Mouse (Mus musculus) CH12.LX (cell line): Measurements from ENCODE around the gene Rubcnl. TPM values are rescaled to one million over a fixed set of nuclear protein-coding genes. Genes with fewer than 3 reads are reported as not detected.

Source experiments
- DNase-seq: peaks from one replicate; pipeline ENCODE4 v3.0.0-alpha.2; 2013; ENCODE audit errors: extremely low read depth
- H3K27ac ChIP-seq: 2 replicates; pipeline ENCODE4 v1.5.1; 2012; ENCODE audit warnings: low read depth, mild to moderate bottlenecking, control low read depth, moderate library complexity; ENCODE audit not compliant: insufficient read depth
- H3K27me3 ChIP-seq: replicated peaks from 2 replicates; pipeline ENCODE3; 2012; ENCODE audit warnings: inconsistent platforms
- H3K36me3 ChIP-seq, 2 experiments: replicated peaks in 1 of 2; 2 replicates each; pipeline versions ENCODE3 to v1.6.1; 2012; ENCODE audit warnings: inconsistent platforms in 1 of 2, low read length in 1 of 2, mild to moderate bottlenecking in 1 of 2, mixed read lengths in 1 of 2, moderate library complexity in 1 of 2; ENCODE audit not compliant: control insufficient read depth in 1 of 2, insufficient read depth in 1 of 2
- H3K4me1 ChIP-seq, 2 experiments: 2 replicates each; pipeline ENCODE4 v1.6.1; 2012; ENCODE audit warnings: inconsistent platforms in 1 of 2, moderate library complexity in 1 of 2; ENCODE audit not compliant: insufficient read depth in 2 of 2, control insufficient read depth in 1 of 2
- H3K4me2 ChIP-seq: 2 replicates; pipeline ENCODE4 v1.6.1; 2012; ENCODE audit warnings: low read depth, mild to moderate bottlenecking, control low read depth; ENCODE audit not compliant: poor library complexity, insufficient read depth, severe bottlenecking
- H3K4me3 ChIP-seq, 3 experiments: fragments of 150-350 bp in 1 of 3; sonication (generic) in 1 of 3; replicated peaks in 1 of 3; 2 replicates each; pipeline versions ENCODE3 to v1.5.1; 2011 to 2012; ENCODE audit warnings: low read depth in 2 of 3, low read length in 2 of 3, mild to moderate bottlenecking in 2 of 3, moderate library complexity in 2 of 3, control low read depth in 1 of 3, improper control_type of control experiment in 1 of 3, inconsistent platforms in 1 of 3, mixed read lengths in 1 of 3; ENCODE audit not compliant: poor library complexity in 1 of 3
- H3K79me2 ChIP-seq: replicated peaks from 2 replicates; pipeline ENCODE4 v1.6.1; 2012; ENCODE audit warnings: mild to moderate bottlenecking, moderate library complexity; ENCODE audit not compliant: control insufficient read depth, poor library complexity, insufficient read depth, severe bottlenecking; ENCODE audit errors: extremely low read depth
- H3K9ac ChIP-seq: 2 replicates; pipeline ENCODE4 v1.6.1; 2012; ENCODE audit warnings: low read depth, mild to moderate bottlenecking, control low read depth, moderate library complexity; ENCODE audit not compliant: insufficient read depth
- H3K9me3 ChIP-seq: replicated peaks from 2 replicates; pipeline ENCODE3; 2012; ENCODE audit warnings: low read length, inconsistent platforms, mixed read lengths
- CHD1 ChIP-seq: IDR thresholded peaks from 2 replicates; pipeline ENCODE4 v1.6.1; 2012; ENCODE audit warnings: low read depth, low read length, improper control_type of control experiment, inconsistent platforms
- E2F4 ChIP-seq: IDR thresholded peaks from 2 replicates; pipeline ENCODE4 v1.6.1; 2011; ENCODE audit warnings: low read depth, low read length, improper control_type of control experiment; ENCODE audit not compliant: insufficient replicate concordance
- GABPA ChIP-seq: IDR thresholded peaks from 2 replicates; pipeline ENCODE4 v1.6.1; 2012; ENCODE audit warnings: low read depth, low read length, improper control_type of control experiment, inconsistent platforms; ENCODE audit not compliant: insufficient replicate concordance
- JUN ChIP-seq: IDR thresholded peaks from 2 replicates; pipeline ENCODE4 v1.6.1; 2011; ENCODE audit warnings: low read depth, mild to moderate bottlenecking, low read length, improper control_type of control experiment, moderate library complexity; ENCODE audit not compliant: insufficient read depth
- JUND ChIP-seq: conservative IDR thresholded peaks from 2 replicates; pipeline ENCODE4 v1.6.1; 2011; ENCODE audit warnings: low read depth, low read length, improper control_type of control experiment
- KAT2A ChIP-seq: IDR thresholded peaks from 2 replicates; pipeline ENCODE4 v1.6.1; 2012; ENCODE audit warnings: low read length, improper control_type of control experiment, inconsistent platforms; ENCODE audit not compliant: insufficient replicate concordance
- MAFK ChIP-seq: IDR thresholded peaks from 2 replicates; pipeline ENCODE4 v1.6.1; 2011; ENCODE audit warnings: low read length, improper control_type of control experiment; ENCODE audit not compliant: insufficient replicate concordance
- MAX ChIP-seq: IDR thresholded peaks from 2 replicates; pipeline ENCODE4 v1.6.1; 2011; ENCODE audit warnings: low read length, improper control_type of control experiment
- MXI1 ChIP-seq: IDR thresholded peaks from 2 replicates; pipeline ENCODE4 v1.6.1; 2011; ENCODE audit warnings: mild to moderate bottlenecking, low read depth, low read length, improper control_type of control experiment
- MYC ChIP-seq: IDR thresholded peaks from 2 replicates; pipeline ENCODE4 v1.6.1; 2011; ENCODE audit warnings: low read depth, mild to moderate bottlenecking, improper control_type of control experiment, low read length
- SIN3A ChIP-seq: IDR thresholded peaks from 2 replicates; pipeline ENCODE4 v1.6.1; 2012; ENCODE audit warnings: low read length, improper control_type of control experiment, inconsistent platforms
- TBP ChIP-seq: conservative IDR thresholded peaks from 2 replicates; pipeline ENCODE4 v1.6.1; 2011; ENCODE audit warnings: low read depth, low read length, improper control_type of control experiment
- TCF12 ChIP-seq: IDR thresholded peaks from 2 replicates; pipeline ENCODE4 v1.6.1; 2014; ENCODE audit warnings: low read depth, mild to moderate bottlenecking, inconsistent platforms, low read length, improper control_type of control experiment
- ZMIZ1 ChIP-seq: IDR thresholded peaks from 2 replicates; pipeline ENCODE4 v1.6.1; 2012; ENCODE audit warnings: low read depth, mild to moderate bottlenecking, inconsistent platforms, low read length, improper control_type of control experiment
- ZNF384 ChIP-seq: IDR thresholded peaks from 2 replicates; pipeline ENCODE4 v1.6.1; 2012; ENCODE audit warnings: low read depth, low read length, improper control_type of control experiment, inconsistent platforms
- dilution Hi-C: fragments of 300-500 bp; cut with MboI; formaldehyde crosslinking; loops from 2 replicates; pipeline ENCODE4 v1.14.3; 2020; ENCODE audit warnings: low sequenced_read_pairs; ENCODE audit not compliant: extremely low pct_unique_long_range_greater_than_20kb, extremely low pct_ligation_motif_present
- in situ Hi-C: fragments of 300-500 bp; cut with MboI; formaldehyde crosslinking; loops from 3 replicates; pipeline ENCODE4 v1.14.3; 2019; ENCODE audit warnings: low sequenced_read_pairs, low pct_ligation_motif_present, low pct_unique_long_range_greater_than_20kb, mixed read lengths
- polyA plus RNA-seq: library from polyadenylated mRNA; unstranded; fragments of >175 nt; gene quantifications from 2 replicates; pipeline ENCODE4 v1.2.1, GENCODE M21; 2012; ENCODE audit warnings: low read depth; ENCODE audit not compliant: insufficient read length
- total RNA-seq, 2 experiments: library from RNA; depleted of rRNA; stranded (reverse); fragments of 300-350 nt in 1 of 2; fragments of >200 nt in 1 of 2; gene quantifications; 2 replicates each; pipeline ENCODE4 v1.2.3; 2012 to 2014

Rubcnl gene
- total and polyA plus RNA-seq, 3 experiments = 24.7 to 27.2 (median 24.9) TPM

DNA sequence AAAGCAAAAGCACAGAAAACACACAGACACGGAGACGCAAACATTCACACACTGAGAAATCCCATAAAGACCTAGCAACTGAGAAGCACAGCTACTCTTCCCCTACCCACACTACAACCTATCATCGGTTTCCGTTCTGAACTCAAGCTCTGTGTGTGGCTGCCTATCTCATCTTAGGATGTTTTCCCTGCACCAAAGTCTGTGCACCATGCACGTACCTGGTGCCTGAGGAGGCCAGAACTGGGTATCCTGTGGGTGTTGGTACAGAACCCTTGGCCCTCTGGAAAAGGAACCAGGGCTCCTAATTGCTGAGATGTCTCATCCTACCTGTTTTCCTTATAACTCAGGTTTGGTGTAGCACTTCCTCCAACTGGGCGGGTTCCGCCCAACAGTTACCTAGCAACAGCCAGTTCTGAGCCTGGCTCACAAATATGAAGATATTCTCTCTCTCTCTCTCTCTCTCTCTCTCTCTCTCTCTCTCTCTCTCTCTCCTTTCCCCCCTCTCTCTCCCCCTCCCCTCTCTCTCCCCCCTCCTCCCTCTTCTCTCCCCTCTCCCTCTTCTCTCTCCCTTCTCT lies 30.9 kb upstream of the Rubcnl start:
- in situ Hi-C loops = no loop called here
- Histone ChIP-seq H3K4me2 (peak overlapping the region; percentile 57), H3K9ac (no peak overlapping the region), H3K27me3 (no peaks in the 10 kb centered on the region), H3K4me3 (peak overlapping the region in 1 of 3 experiments; percentile 37), H3K27ac (no peak overlapping the region), H3K4me1 (peaks cover 12 to 38% of the 10 kb centered on the region in 2 experiments), H3K36me3 (peaks cover 0 to 28% of the 10 kb centered on the region in 2 experiments), H3K79me2 (no peaks in the 10 kb centered on the region), H3K9me3 (no peaks in the 10 kb centered on the region)
- TF ChIP-seq SIN3A (no peak), MAFK (no peak), GABPA (no peak), ZNF384 (no peak), JUND (no peak), CHD1 (no peak), JUN (no peak), MYC (no peak), ZMIZ1 (no peak), KAT2A (no peak), TCF12 (no peak)
- dilution Hi-C loops = no loop called here
- peak; percentile 52 for DNase-seq

DNA sequence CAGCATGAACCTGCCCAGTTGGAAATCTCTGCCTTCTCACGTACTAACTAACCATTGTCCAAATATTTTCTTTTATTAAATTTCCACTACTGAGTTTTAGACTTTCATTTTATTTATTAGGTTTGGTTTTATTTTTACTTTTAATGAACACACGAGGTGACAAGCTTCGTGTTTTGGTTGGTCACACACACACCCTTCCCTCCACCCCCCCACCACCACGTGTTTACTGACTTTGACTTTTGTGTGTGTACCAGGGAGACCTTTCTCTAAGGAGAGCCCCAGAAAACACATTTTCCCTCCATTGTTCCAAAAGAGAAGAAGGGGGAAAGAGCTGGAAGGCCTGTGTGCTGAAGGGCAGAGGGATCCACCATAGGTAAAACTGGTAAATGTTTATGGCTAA lies 30.2 kb upstream of the Rubcnl start:
- H3K9ac ChIP-seq = peak overlapping the region; percentile 15; the same call in 1 of the 2 replicates
- H3K4me1 ChIP-seq = peaks cover 14 to 43% of the 10 kb centered on the region in 2 experiments
- no peaks in the 10 kb centered on the region for H3K27me3 ChIP-seq
- no peak for DNase-seq
- no peak overlapping the region for H3K27ac ChIP-seq
- no peaks in the 10 kb centered on the region for H3K79me2 ChIP-seq
- dilution Hi-C loops (no loop called here), in situ Hi-C loops (no loop called here)
- H3K36me3 ChIP-seq = peaks cover 0 to 21% of the 10 kb centered on the region in 2 experiments
- peak overlapping the region in 2 of 3 experiments; percentile 45 to 53 for H3K4me3 ChIP-seq
- H3K4me2 ChIP-seq = peak overlapping the region; percentile 39; the same call in 1 of the 2 replicates
- TF ChIP-seq TBP = no peak
- TF ChIP-seq MAX = peak; percentile 79
- no peak for TF ChIP-seq E2F4
- 0 out of 2 replicates have a peak, but pooled peaks have one; percentile 28 for TF ChIP-seq MYC
- TF ChIP-seq MXI1 = peak; percentile 58; the same call in 1 of the 2 replicates
- H3K9me3 ChIP-seq = no peaks in the 10 kb centered on the region
